8 mouse cellular contexts compared by ENCODE assay signal in genomic region chr16:11323324-11324051, GRCm38 (mm10). TPM values are rescaled to one million over a fixed set of nuclear protein-coding genes. Genes with fewer than 3 reads are reported as not detected.
DNase-seq lines count a peak whose midpoint lies in the region; ATAC-seq and TF ChIP-seq lines count a peak whose summit lies in the region.

No protein-coding gene starts in this region.

- no peaks in the 10 kb centered on the region for H3K36me3 ChIP-seq in heart, adult 2 months (ENCODE audit: control insufficient read depth, insufficient read depth, low read length)
- no peaks in the 10 kb centered on the region for H3K36me3 ChIP-seq in lung, embryonic 14.5 days (ENCODE audit: insufficient read depth)

- intact Hi-C loops in heart, adult 2 months (cut with DNase I): loop anchor here (2.0 to 10.0 kb wide), 4 partner anchors 94 to 591 kb away; partner anchors contain the start of genes Rsl1d1 and Txndc11

- TF ChIP-seq CTCF in heart, adult 2 months (IDR thresholded peaks at IDR 0.05): no peak
- no peak for TF ChIP-seq CTCF in lung, embryonic 14.5 days (IDR thresholded peaks at IDR 0.05; ENCODE audit: low read depth)

- WGBS in heart, adult 2 months: 3% methylated on average over 17 of the region's 17 CpGs
- 6% methylated on average over 17 of the region's 17 CpGs for WGBS in lung, embryonic 14.5 days

- peak overlapping the region; percentile 96 for H3K4me2 ChIP-seq in lung, embryonic 14.5 days

- H3K27ac ChIP-seq in heart, adult 2 months: peak overlapping the region; percentile 86
- H3K27ac ChIP-seq in lung, embryonic 14.5 days (ENCODE audit: low read depth): peak overlapping the region; percentile 50; the same call in 1 of the 2 replicates

- 0 out of 2 replicates have a peak, but pooled peaks cover 1% of the 10 kb centered on the region for H3K4me1 ChIP-seq in heart, adult 2 months (ENCODE audit: control insufficient read depth, insufficient read depth, low read length)
- peaks cover 5% of the 10 kb centered on the region; the same call in 1 of the 2 replicates for H3K4me1 ChIP-seq in lung, embryonic 14.5 days (ENCODE audit: insufficient read depth)

- DNase-seq in embryo, embryonic 10 days (ENCODE audit: low spot score): peak; percentile 16
- DNase-seq in embryo, embryonic 10.5 days (ENCODE audit: low spot score): no peak
- DNase-seq in CD4-positive helper T cell, adult 2 months (ENCODE audit: low read depth, low spot score): peak; percentile 21
- peak; percentile 40 for DNase-seq in c-Kit-positive CD71-positive TER-119-negative erythroid progenitor cells, embryonic 14.5 days (ENCODE audit: low read depth)
- peak; percentile 36 to 42 for DNase-seq in heart, adult 2 months
- peak; percentile 85 for DNase-seq in kidney, adult 9 months
- DNase-seq in lung, embryonic 14.5 days: peak; percentile 8
- DNase-seq in retina, postnatal 7 days (ENCODE audit: low read depth, low spot score): peak; percentile 4

- no peak for TF ChIP-seq POLR2A in heart, adult 2 months (IDR thresholded peaks at IDR 0.05; ENCODE audit: insufficient read depth, low read depth, low read length)

- H3K79me2 ChIP-seq in heart, adult 2 months (replicated peaks; ENCODE audit: control insufficient read depth, insufficient read depth, low read length): no peaks in the 10 kb centered on the region

- no peaks in the 10 kb centered on the region for H3K27me3 ChIP-seq in heart, adult 2 months (ENCODE audit: control insufficient read depth, insufficient read depth, low read length)
- H3K27me3 ChIP-seq in lung, embryonic 14.5 days (ENCODE audit: insufficient read depth, low read length): no peaks in the 10 kb centered on the region

- no peak for TF ChIP-seq EP300 in heart, adult 2 months (IDR thresholded peaks at IDR 0.05; ENCODE audit: insufficient read depth, low read depth, low read length)

- no peak; the same call in 1 of the 2 replicates for ATAC-seq in lung, embryonic 14.5 days (ENCODE audit: insufficient read depth)

- H3K9me3 ChIP-seq in lung, embryonic 14.5 days (ENCODE audit: low read depth, low read length): no peaks in the 10 kb centered on the region

- H3K9ac ChIP-seq in heart, adult 2 months (ENCODE audit: low read depth, low read length): peak overlapping the region; percentile 94
- H3K9ac ChIP-seq in lung, embryonic 14.5 days: peak overlapping the region; percentile 76

- peak overlapping the region; percentile 85 for H3K4me3 ChIP-seq in heart, adult 2 months
- peak overlapping the region; percentile 86 for H3K4me3 ChIP-seq in lung, embryonic 14.5 days (ENCODE audit: low read depth, low read length)

RNA-seq across cellular contexts. Expression of gene Snx29, which starts 0.8 kb away (rescaled TPM):
- 1 to 10 TPM; 8.9 to 9.9 TPM for total RNA-seq in heart, adult 2 months (2021)
- 2.6 and 4.6 TPM in 2 replicates for polyA plus RNA-seq in heart, adult 2 months (2012; rRNA removed)
- polyA plus RNA-seq in lung, embryonic 14.5 days (2014; fragmentation: Nextera tagmentation; extraction: Ambion mirVana): 10.3 and 10.8 TPM in 2 replicates

RNA-seq across cellular contexts. Expression of gene Tnfrsf17, which starts 9.9 kb away (rescaled TPM):
- not detected for total RNA-seq in heart, adult 2 months (2021)
- 0.23 and 0.41 TPM in 2 replicates for polyA plus RNA-seq in heart, adult 2 months (2012; rRNA removed)
- polyA plus RNA-seq in lung, embryonic 14.5 days (2014; fragmentation: Nextera tagmentation; extraction: Ambion mirVana): not detected in 2 replicates
